Mouse (Mus musculus): ENCODE data around the gene Sumf1. TPM values are rescaled to one million over a fixed set of nuclear protein-coding genes. Genes with fewer than 3 reads are reported as not detected.

The Sumf1 gene
- polyA plus RNA-seq, 1 experiment from 2014 or later: 11.9 TPM

DNA sequence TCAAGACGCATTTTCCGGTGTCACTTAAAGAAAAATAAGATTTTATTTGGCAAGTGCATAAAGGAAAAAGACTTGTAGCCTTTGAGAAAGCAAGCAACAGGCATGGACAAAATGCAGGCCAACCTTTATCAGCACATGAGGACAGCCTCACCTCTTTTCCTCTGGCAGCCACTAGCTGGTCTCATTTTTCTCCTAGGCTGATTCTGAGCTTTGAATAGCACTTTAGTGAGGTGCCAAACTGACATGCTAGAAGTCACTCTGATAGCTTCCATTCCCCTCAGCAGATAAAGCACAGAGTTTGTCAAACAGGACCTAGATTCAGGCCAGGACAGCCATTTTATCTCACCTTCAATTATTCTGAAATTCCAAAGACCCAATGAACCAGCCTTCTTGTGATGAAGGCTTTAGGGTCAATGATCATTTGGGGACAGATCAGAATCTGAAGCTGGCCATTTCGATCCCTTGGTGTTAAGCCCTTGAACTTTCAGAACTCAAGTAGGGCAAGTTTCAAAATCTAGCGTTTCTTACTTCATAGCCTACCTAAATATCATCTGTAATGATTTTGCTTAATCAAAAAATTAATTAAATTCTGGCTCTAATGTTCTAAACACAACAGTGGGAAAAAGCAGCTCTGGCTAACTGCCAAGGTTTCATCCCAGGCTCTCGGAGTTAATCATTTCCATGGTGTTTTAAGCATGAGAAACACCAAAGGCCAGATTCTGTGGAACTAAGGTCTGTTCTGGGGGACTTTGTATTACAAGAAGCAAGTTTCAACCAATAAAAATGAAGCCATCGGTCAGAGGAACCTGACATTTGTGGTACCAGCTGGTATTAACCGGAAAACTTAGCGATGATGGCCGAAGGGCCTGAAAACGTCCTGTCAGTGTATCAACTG is 83.2 kb downstream of the Sumf1 start:
- Histone ChIP-seq H3K9ac (no peak overlapping the region), H3K4me3 (no peak overlapping the region), H3K27ac (replicated peaks) (no peak overlapping the region), H3K36me3 (no peaks in the 10 kb centered on the region), H3K4me2 (no peak overlapping the region), H3K27me3 (no peaks in the 10 kb centered on the region), H3K4me1 (replicated peaks) (0 out of 2 replicates have a peak, but pooled peaks cover 6% of the 10 kb centered on the region), H3K9me3 (no peaks in the 10 kb centered on the region)
- 79% methylated on average over 10 of the region's 10 CpGs for WGBS
- no peak for ATAC-seq (ENCODE audit: low FRiP score, low read depth)

DNA sequence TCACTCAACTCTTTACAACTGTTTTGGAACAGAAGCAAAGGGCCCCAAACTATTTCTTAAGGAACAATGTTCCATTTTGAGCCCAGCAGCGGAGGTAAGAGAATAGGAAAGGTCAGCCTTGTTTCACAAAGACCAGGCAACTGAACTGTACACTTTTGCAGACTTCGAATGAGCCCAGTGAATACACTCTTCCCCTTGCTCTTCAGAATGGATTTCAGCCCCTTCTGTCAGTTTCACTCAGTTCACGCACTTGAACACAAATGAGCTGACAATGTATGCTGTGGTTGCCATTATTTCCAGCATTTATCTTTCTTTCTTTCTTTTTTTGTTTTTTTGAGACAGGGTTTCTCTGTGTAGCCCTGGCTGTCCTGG is 86.5 kb downstream of the Sumf1 start:
- Histone ChIP-seq H3K36me3 (no peaks in the 10 kb centered on the region), H3K4me3 (no peak overlapping the region), H3K9me3 (no peaks in the 10 kb centered on the region), H3K27me3 (no peaks in the 10 kb centered on the region), H3K4me1 (replicated peaks) (0 out of 2 replicates have a peak, but pooled peaks cover 6% of the 10 kb centered on the region), H3K4me2 (peak overlapping the region; percentile 18; the same call in 1 of the 2 replicates), H3K27ac (replicated peaks) (no peak overlapping the region), H3K9ac (no peak overlapping the region)
- WGBS: 43% methylated on average over 3 of the region's 3 CpGs
- no peak for ATAC-seq (ENCODE audit: low FRiP score, low read depth)

- Histone ChIP-seq H3K9me3 (no peaks in the 10 kb centered on the region), H3K4me1 (replicated peaks) (0 out of 2 replicates have a peak, but pooled peaks cover 6% of the 10 kb centered on the region), H3K4me3 (no peak overlapping the region), H3K9ac (no peak overlapping the region), H3K27me3 (no peaks in the 10 kb centered on the region), H3K4me2 (peak overlapping the region; percentile 18; the same call in 1 of the 2 replicates), H3K27ac (replicated peaks) (no peak overlapping the region), H3K36me3 (no peaks in the 10 kb centered on the region)
- peak; percentile 81 for ATAC-seq (ENCODE audit: low FRiP score, low read depth)
- WGBS: 11% methylated on average over 9 of the region's 9 CpGs
These were observed 87.1 kb downstream of the Sumf1 start for GRCm38 (mm10) chr6:108098171-108098845.

DNA sequence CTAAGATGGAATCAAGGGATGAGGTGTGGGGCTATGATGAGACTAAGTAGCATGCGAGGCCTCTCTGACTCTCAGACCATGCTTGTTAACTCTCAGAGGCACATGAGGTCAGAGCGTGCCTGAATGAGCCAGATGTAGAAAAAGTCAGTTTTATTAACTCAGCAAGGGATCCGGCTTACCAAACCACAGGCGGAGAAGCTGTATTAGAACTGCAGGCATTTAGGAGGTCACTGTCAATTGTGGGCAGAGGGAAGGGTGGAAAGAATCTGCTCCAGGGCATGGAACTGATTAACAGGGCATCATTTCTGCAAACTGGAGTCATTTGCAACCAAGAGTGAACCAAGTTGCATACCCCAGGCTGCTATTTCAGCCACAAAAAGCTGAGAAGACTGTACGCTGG is 89.9 kb downstream of the Sumf1 start:
- WGBS: 79% methylated on average over 5 of the region's 5 CpGs
- Histone ChIP-seq H3K9me3 (no peaks in the 10 kb centered on the region), H3K27ac (replicated peaks) (no peak overlapping the region), H3K9ac (no peak overlapping the region), H3K4me2 (no peak overlapping the region), H3K4me1 (replicated peaks) (0 out of 2 replicates have a peak, but pooled peaks cover 6% of the 10 kb centered on the region), H3K27me3 (no peaks in the 10 kb centered on the region), H3K4me3 (no peak overlapping the region), H3K36me3 (no peaks in the 10 kb centered on the region)
- ATAC-seq (ENCODE audit: low FRiP score, low read depth): no peak

DNA sequence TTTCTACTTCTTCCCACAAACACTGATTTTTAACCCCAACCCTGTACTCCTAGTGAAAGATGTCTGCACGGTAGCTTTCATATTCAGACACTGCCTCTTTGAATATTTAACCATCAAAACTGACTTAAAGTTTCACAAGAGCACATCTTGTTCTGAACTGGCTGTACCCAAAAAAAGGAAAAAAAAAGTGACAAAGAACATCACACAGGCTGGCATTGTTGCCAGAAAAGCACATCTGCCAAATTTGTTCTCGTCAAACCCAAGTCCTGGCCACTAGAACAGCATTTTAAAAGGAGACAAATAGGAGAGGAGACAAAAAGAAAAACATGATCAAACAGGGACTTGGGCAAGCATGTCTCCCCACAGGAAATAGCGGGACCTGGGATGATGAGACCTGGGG is 91.9 kb downstream of the Sumf1 start:
- no peaks in the 10 kb centered on the region for H3K36me3 ChIP-seq
- no peak overlapping the region for H3K4me2 ChIP-seq
- no peak overlapping the region for H3K27ac ChIP-seq (replicated peaks)
- H3K9ac ChIP-seq: no peak overlapping the region
- no peaks in the 10 kb centered on the region for H3K9me3 ChIP-seq
- H3K4me3 ChIP-seq: no peak overlapping the region
- WGBS: 74% methylated on average over 3 of the region's 3 CpGs
- no peaks in the 10 kb centered on the region for H3K27me3 ChIP-seq
- H3K4me1 ChIP-seq (replicated peaks): 0 out of 2 replicates have a peak, but pooled peaks cover 2% of the 10 kb centered on the region
- no peak for ATAC-seq (ENCODE audit: low FRiP score, low read depth)

DNA sequence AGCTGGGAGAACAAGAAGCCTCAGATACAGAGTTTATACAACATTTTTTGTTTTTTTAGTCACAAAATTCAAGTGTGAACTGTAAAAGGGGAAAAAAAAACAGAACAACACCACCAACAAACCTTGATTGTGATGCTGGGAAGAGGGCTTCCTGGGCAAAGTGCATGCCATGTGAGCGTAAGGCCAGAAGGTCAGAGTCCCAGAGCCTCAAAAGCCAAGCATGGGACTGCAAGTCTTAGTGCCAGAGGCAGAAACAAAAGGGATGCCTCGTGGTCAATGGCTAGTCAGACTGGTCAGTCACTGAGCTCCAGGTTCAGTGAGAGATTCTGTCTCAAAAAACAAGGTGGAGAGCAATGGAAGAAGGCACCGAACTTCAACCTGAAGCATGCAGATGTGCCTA is 92.7 kb downstream of the Sumf1 start:
- no peaks in the 10 kb centered on the region for H3K9me3 ChIP-seq
- WGBS: 80% methylated on average over 3 of the region's 3 CpGs
- H3K9ac ChIP-seq: no peak overlapping the region
- no peaks in the 10 kb centered on the region for H3K36me3 ChIP-seq
- no peaks in the 10 kb centered on the region for H3K4me1 ChIP-seq (replicated peaks)
- H3K4me3 ChIP-seq: no peak overlapping the region
- H3K27ac ChIP-seq (replicated peaks): no peak overlapping the region
- H3K4me2 ChIP-seq: no peak overlapping the region
- ATAC-seq (ENCODE audit: low FRiP score, low read depth): no peak
- H3K27me3 ChIP-seq: no peaks in the 10 kb centered on the region

GRCm38 (mm10) chr6:108091296-108091695 is 94.1 kb downstream of the Sumf1 start:
- WGBS: 88% methylated on average over 1 of the region's 1 CpGs
- no peaks in the 10 kb centered on the region for H3K27me3 ChIP-seq
- no peak overlapping the region for H3K4me3 ChIP-seq
- H3K4me1 ChIP-seq (replicated peaks): no peaks in the 10 kb centered on the region
- H3K9me3 ChIP-seq: no peaks in the 10 kb centered on the region
- ATAC-seq (ENCODE audit: low FRiP score, low read depth): no peak
- no peak overlapping the region for H3K9ac ChIP-seq
- H3K36me3 ChIP-seq: no peaks in the 10 kb centered on the region
- no peak overlapping the region for H3K27ac ChIP-seq (replicated peaks)
- H3K4me2 ChIP-seq: no peak overlapping the region

GRCm38 (mm10) chr6:108075857-108076256 is 109.5 kb downstream of the Sumf1 start:
- Histone ChIP-seq H3K27ac (replicated peaks) (no peak overlapping the region), H3K4me2 (no peak overlapping the region), H3K9me3 (no peaks in the 10 kb centered on the region), H3K4me3 (no peak overlapping the region), H3K4me1 (replicated peaks) (no peaks in the 10 kb centered on the region), H3K9ac (no peak overlapping the region), H3K36me3 (peaks cover 23% of the 10 kb centered on the region), H3K27me3 (no peaks in the 10 kb centered on the region)
- 96% methylated on average over 7 of the region's 7 CpGs for WGBS
- ATAC-seq (ENCODE audit: low FRiP score, low read depth): no peak

DNA sequence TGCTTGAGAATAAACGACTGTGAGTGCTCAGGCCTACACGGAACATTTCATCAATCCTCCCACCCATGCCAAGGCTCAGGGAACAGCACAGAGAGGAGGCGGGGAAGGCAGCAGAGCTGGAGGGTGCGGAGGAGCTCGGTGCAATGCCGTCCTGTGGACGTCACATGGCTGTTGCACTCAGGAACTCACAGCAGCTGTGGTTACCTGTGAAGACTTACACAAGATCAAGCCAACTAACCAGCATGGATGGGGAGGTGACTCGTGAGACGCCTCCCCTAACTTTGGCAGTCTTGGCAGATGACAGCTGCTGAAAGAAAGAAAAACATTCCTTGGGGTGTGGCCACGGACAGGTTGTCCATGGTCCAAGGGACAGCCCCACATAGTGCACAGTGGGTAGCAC is 110.8 kb downstream of the Sumf1 start:
- WGBS: 93% methylated on average over 10 of the region's 10 CpGs
- H3K4me1 ChIP-seq (replicated peaks): no peaks in the 10 kb centered on the region
- no peak overlapping the region for H3K4me2 ChIP-seq
- H3K9me3 ChIP-seq: no peaks in the 10 kb centered on the region
- no peak for ATAC-seq (ENCODE audit: low FRiP score, low read depth)
- H3K9ac ChIP-seq: no peak overlapping the region
- peaks cover 23% of the 10 kb centered on the region for H3K36me3 ChIP-seq
- no peaks in the 10 kb centered on the region for H3K27me3 ChIP-seq
- no peak overlapping the region for H3K27ac ChIP-seq (replicated peaks)
- no peak overlapping the region for H3K4me3 ChIP-seq

- WGBS: 90% methylated on average over 2 of the region's 2 CpGs
- Histone ChIP-seq H3K9ac (no peak overlapping the region), H3K9me3 (no peaks in the 10 kb centered on the region), H3K27ac (replicated peaks) (no peak overlapping the region), H3K36me3 (peaks cover 23% of the 10 kb centered on the region), H3K4me3 (no peak overlapping the region), H3K27me3 (no peaks in the 10 kb centered on the region), H3K4me2 (no peak overlapping the region), H3K4me1 (replicated peaks) (no peaks in the 10 kb centered on the region)
- ATAC-seq (ENCODE audit: low FRiP score, low read depth): no peak
These were observed 111.5 kb downstream of the Sumf1 start for GRCm38 (mm10) chr6:108073931-108074330.

DNA sequence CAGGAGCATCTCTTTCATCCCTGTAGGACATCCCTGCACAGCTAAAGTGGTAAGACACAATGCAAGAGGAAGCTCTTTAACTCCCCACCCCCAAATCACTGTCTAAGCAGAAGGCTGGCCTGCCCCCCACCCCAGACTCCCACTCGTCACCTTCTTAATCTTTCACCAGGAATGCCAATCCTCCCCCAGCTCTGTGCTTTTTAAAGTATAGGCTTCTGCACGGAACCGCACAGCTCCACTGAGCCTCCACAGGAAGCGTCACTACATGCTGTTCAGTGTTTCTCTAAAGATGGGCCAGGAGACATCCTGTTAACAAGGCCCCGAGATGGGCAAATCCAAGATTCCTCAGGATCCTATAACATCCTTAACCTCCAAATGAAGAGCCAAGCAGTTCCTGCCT is 112.3 kb downstream of the Sumf1 start:
- no peak overlapping the region for H3K4me3 ChIP-seq
- WGBS: 85% methylated on average over 5 of the region's 5 CpGs
- ATAC-seq (ENCODE audit: low FRiP score, low read depth): no peak
- H3K4me1 ChIP-seq (replicated peaks): no peaks in the 10 kb centered on the region
- H3K36me3 ChIP-seq: peaks cover 23% of the 10 kb centered on the region
- no peaks in the 10 kb centered on the region for H3K9me3 ChIP-seq
- H3K4me2 ChIP-seq: no peak overlapping the region
- H3K27me3 ChIP-seq: no peaks in the 10 kb centered on the region
- no peak overlapping the region for H3K27ac ChIP-seq (replicated peaks)
- no peak overlapping the region for H3K9ac ChIP-seq

GRCm38 (mm10) chr6:108070947-108071346 is 114.4 kb downstream of the Sumf1 start:
- Histone ChIP-seq H3K27me3 (no peaks in the 10 kb centered on the region), H3K36me3 (peaks cover 11% of the 10 kb centered on the region), H3K27ac (replicated peaks) (no peak overlapping the region), H3K9me3 (no peaks in the 10 kb centered on the region), H3K4me3 (no peak overlapping the region), H3K4me2 (no peak overlapping the region), H3K4me1 (replicated peaks) (0 out of 2 replicates have a peak, but pooled peaks cover 2% of the 10 kb centered on the region), H3K9ac (no peak overlapping the region)
- WGBS: 93% methylated on average over 7 of the region's 7 CpGs
- no peak for ATAC-seq (ENCODE audit: low FRiP score, low read depth)
